Mouse (Mus musculus) cerebellum, postnatal 36 days (tissue): ENCODE results near the gene Psmd3.

Experiments
- DNase-seq, 2 experiments: peaks; one replicate each; pipeline ENCODE4 v3.0.0; 2021 to 2022; ENCODE audit warnings: mixed read lengths in 2 of 2

The Psmd3 gene

GRCm38 (mm10) chr11:98693201-98693600 is 10.8 kb downstream of the Psmd3 start:
- no peak for DNase-seq

- DNase-seq, result no peak
These were observed 11.4 kb downstream of the Psmd3 start for GRCm38 (mm10) chr11:98693746-98694145.

DNA sequence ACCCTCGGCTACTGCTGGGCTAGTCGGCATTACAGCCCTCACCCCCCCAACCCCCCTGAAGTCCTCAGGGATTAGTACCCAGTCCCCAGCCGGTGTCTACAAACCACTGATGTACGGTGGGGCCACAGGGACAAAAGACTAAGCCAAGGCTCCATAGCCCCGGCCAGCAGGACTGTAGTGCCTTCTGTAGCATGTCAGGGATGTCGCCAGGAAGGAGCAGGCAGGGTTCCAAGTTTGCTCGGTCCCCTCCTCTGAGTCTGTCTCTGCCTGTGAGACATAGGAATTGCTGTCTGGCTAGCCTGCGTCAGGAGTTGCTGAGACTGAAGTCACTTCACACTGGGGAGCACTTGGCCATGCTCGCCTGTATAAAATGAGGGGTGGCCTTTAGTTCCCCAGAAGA is 11.9 kb downstream of the Psmd3 start:
- no peak for DNase-seq

GRCm38 (mm10) chr11:98695408-98695807 is 13.1 kb downstream of the Psmd3 start:
- DNase-seq, result no peak

DNA sequence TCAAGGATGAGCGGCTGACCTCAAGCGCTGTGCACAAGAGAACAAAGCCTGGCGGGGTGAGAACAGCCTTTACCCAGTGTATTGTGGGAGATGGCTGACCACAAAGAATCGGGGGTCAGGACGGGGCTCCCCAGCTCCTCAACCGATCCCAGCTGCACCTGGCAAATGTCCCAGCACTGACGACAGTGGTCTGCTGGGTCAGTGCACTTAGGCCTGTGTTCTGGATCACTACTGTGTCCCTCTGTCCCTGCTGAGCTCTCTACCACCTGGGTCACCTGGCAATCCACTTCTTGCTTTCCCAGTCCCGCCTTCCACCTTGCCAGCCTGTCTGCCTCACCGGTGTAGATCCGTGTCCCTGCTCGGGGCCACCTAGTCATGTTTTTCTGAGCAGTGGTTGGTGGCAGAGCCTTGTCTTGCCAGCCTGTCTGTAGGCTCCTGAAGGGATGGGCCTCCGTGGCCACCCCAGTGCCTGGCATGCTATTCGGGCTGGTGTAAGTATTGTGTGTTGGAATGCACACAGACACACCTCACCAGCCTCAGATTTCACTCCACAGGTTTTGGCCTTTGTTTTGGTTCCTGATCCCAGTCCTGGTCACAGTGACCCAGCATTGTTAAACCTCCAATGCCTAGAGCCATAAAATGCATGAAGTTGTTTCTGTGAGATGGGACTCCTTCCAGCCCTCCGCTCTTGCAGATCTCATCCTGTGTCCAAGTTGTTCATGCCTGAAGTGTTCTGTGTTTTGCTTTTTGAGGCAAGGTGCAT is 14.3 kb downstream of the Psmd3 start:
- no peak for DNase-seq

DNA sequence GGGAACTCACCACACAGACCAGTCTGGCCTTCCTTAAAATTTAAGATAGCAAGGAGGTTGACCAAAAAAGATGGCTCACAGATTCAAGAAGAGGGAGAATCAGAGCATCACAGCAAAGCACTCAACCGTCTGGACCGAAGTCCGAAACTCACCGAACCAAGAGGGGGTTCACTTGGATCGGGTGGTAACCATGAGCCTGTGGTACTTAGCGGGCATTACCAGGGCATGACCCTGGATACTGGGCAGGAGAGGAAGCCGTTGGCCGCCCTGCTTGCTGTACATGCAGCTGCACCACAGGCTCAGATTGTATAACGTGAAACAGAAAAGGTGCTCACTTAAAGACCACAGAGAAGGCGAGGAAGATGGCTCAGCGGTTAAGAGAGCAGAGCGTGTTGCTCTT is 14.9 kb downstream of the Psmd3 start:
- DNase-seq, result no peak

- no peak for DNase-seq
These were observed 16.7 kb downstream of the Psmd3 start for GRCm38 (mm10) chr11:98698849-98699640.

- DNase-seq, result peak; percentile 86 to 87
These were observed 17.6 kb downstream of the Psmd3 start for GRCm38 (mm10) chr11:98699911-98700310.

DNA sequence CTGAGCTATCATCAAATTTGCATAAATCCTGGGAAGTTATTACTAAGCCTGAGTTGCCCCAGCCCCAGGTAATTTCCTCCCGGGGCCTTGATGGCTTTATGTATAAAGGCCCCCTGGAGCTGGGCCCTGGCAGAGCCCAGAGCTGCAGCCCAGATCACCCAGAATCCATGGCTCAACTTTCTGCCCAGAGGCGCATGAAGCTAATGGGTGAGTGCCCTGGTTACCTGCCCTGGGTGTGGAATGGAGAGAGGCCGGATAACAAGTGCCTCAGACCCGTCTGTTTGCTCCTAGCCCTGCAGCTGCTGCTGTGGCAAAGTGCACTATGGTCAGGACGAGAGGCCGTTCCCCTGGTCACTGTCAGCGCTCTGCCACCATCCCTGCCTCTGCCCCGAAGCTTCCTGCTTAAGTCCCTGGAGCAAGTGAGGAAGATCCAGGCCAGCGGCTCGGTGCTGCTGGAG is 18.9 kb downstream of the Psmd3 start, which contains the start of gene Csf3:
Gene Csf3, plus strand, starts transcription at position 51 of the 458 bp plus-strand sequence.
- DNase-seq, result no peak

DNA sequence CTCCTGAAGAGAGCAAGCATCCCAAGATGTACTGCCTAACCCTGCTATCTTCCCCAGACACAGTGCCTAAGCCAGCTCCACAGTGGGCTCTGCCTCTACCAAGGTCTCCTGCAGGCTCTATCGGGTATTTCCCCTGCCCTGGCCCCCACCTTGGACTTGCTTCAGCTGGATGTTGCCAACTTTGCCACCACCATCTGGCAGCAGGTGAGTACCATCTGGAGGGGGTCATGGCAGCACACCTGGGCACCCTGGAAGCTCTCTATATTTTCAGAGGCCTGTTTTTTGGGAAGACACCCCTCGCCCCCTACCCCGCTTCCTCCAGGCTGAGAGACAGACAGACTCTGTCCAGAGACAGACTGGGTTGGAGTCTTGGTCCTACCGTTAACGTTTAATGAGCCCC is 20.0 kb downstream of the Psmd3 start:
- DNase-seq, result no peak

DNA sequence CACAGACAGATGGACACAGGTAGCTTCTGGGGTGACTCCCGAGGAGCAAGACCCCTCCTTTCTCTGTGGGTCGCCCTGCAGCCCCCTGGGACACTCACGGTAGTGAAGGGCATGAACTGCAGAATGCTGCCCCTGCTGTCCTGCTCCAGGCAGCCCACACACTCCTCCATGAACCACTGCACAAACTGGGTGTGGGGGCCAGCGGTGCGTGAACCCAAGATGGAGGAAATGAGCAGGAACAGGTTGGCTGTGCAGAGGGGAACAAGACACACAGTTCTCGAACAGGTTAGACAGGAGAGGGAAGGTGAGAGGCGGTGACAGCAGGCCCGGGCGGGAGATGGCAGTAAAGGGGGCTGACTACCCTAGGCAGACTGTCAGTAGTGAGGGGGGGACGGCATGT is 22.7 kb downstream of the Psmd3 start:
- DNase-seq, result no peak

DNA sequence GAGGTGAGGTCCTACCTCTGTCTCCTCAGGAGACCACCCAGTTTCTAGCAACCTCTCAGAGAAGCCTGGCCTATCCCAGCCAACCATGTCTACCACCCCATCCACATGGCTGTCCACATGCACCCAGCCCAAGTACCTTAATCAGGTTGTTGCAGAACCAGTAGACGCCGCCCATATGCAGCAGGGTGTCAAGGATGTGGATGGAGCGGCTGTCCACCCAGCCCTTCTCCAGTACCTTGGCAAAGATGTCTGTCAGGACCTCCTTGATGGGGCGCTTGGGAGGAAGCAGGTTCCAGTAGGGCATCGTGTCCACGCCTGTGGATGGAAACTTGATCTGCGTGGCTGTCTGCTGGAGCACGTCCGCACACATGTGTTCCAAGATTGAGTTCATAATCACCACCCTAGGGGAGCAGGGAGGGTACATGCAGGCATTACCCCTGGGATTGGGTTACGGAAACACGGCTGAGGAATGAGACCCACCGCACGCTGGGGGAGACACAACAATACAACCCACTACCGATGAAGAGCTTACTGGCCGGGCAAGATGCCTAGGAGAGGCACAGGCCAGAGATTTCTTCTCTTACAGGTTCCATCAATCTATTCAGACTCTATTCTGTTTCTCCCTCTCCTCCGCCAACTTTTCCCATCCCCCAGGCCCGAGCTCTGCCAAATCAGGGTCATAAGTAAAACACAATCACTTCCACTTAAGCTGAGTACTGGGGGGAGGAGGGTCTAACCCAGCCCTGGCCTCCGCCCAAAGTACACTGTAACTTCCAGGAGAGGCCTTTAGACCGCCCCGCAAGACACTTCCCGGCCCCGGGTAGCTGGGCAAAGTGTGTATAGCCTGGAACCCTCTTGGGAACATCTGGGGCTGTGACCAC is 25.3 kb downstream of the Psmd3 start:
- no peak for DNase-seq

DNA sequence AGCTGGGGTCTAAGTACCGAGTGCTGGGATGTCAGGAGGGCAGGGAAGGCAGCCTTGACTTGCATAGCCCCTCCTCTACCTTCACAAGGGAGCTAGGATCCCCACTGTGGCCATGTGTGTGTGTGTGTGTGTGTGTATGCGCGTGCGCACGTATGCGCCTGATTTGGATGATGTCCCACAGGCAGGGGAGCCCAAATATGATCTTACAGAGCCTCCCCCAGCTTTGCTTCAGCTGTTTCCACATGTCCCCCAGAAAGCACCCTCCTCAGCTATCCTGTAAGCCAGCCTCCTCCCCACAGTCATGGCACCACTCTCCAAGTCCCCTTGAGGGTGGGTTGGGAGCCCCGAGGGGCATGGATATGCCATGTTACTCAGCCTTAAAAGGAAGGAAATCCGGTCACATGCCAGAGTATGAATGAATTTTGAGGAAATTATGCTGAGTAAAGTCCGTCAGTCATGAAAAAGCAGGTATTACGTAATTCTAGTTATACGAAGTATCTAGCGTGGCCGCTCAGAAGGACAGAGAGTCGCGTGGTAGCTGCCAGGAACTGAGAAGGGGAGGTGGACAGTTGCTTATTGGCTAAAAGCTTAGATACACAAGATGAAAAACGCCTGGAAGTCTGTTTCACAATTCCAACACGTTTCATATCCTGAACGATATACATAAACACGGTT is 26.1 kb downstream of the Psmd3 start:
- no peak for DNase-seq

- DNase-seq, result no peak
These were observed 26.8 kb downstream of the Psmd3 start for GRCm38 (mm10) chr11:98709001-98709741.

GRCm38 (mm10) chr11:98710416-98711045 is 28.2 kb downstream of the Psmd3 start:
- DNase-seq, result peak; percentile 85 to 87

GRCm38 (mm10) chr11:98711046-98711434 is 28.7 kb downstream of the Psmd3 start:
- no peak for DNase-seq

- DNase-seq, result peak; percentile 39 to 45
These were observed 29.7 kb downstream of the Psmd3 start for GRCm38 (mm10) chr11:98712009-98712408.

DNA sequence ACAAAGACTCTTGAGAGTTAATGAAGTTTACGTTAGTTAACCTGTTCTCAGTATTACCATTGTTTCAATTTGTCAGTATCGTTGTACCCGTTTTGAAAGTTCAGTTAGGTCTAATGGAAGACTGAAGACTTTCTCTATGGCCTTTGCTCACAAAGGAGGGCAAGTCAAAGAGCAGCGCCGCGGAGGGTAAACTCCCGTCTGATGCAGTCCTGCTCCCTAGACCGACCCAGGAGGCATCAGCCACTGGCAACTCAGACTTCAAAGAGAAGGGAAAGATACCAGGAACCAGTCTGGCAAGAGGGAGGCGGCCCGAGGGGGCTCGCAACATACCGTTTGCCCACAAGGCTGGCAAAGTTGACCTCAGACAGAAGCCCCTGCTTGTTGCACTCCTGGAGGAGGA is 31.3 kb downstream of the Psmd3 start:
- DNase-seq, result no peak

DNA sequence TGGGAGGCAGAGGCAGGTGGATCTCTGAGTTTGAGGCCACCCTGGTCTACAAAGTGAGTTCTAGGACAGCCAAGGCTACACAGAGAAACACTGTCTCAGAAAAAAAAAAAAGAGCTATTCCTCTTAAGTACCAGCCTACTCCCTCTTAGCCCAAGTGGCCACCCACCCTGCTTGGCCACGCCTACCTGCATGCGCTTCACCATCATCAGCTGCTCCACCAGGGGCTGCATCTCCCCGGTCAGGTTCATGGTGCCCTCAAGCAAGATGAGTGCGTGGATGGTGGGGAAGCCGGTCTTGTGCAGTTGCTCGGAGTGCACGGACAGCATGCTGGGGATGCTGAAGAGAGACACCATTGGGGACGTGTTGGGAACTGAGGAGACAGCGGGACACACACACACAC is 33.6 kb downstream of the Psmd3 start:
- DNase-seq, result no peak

DNA sequence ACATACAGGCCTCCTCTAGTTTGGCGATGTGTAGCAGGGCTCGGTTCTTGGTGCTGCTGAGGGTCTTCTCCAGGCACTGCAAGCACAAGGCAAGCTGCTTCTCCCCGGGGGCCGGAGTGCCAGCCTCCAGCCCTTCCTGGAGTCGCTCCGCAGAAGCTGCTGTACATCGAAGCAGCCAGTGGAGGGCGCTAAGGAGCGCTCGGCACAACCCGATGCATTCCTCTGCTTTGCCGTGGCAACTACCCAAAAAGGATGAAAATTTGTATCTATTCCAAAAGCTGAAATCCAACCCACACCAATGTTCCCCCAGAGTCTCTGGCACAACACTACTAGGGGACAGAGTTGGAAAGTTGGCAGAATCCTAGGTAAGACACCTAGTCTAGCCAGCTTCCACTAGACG is 35.5 kb downstream of the Psmd3 start:
- DNase-seq, result peak; percentile 86 to 89

- DNase-seq, result no peak
These were observed 38.4 kb downstream of the Psmd3 start for GRCm38 (mm10) chr11:98720756-98721155.
